Mouse (Mus musculus) urinary bladder, postnatal 4 days (tissue): ENCODE results near the gene Golgb1.

Experiments used
- DNase-seq, 2 experiments: peaks; one replicate each; pipeline ENCODE4 v3.0.0; 2021 to 2022; ENCODE audit warnings: low spot score in 2 of 2

The Golgb1 gene

GRCm38 (mm10) chr16:36941895-36942294 is 67.0 kb downstream of the Golgb1 start:
- DNase-seq: peak in 1 of 2 experiments; percentile 32

GRCm38 (mm10) chr16:36943591-36943990 is 68.7 kb downstream of the Golgb1 start:
- DNase-seq: no peak

GRCm38 (mm10) chr16:36944895-36945424 is 70.0 kb downstream of the Golgb1 start:
- DNase-seq: peak in 1 of 2 experiments; percentile 23

- no peak for DNase-seq
These were observed 71.7 kb downstream of the Golgb1 start for GRCm38 (mm10) chr16:36946459-36947159.

GRCm38 (mm10) chr16:36947646-36948197 is 72.8 kb downstream of the Golgb1 start:
- no peak for DNase-seq

- no peak for DNase-seq
These were observed 74.8 kb downstream of the Golgb1 start for GRCm38 (mm10) chr16:36949614-36950336.

- no peak for DNase-seq
These were observed 76.1 kb downstream of the Golgb1 start for GRCm38 (mm10) chr16:36951029-36951428.

GRCm38 (mm10) chr16:36955106-36955505 is 80.2 kb downstream of the Golgb1 start:
- no peak for DNase-seq

GRCm38 (mm10) chr16:36963415-36963814 is 88.5 kb downstream of the Golgb1 start:
- DNase-seq: no peak

- no peak for DNase-seq
These were observed 104.2 kb downstream of the Golgb1 start for GRCm38 (mm10) chr16:36979127-36979526.
